Mouse (Mus musculus) left cerebral cortex, adult 2 months (tissue): ENCODE results near the gene Igsf9. TPM values are rescaled to one million over a fixed set of nuclear protein-coding genes. Genes with fewer than 3 reads are reported as not detected.
A peak's percentile ranks its signal among the peaks of the same experiment; 100 is the strongest.

Experiments used
- DNase-seq, 2 experiments: peaks; one replicate each; pipeline ENCODE4 v3.0.0; 2021 to 2022; ENCODE audit warnings: low spot score in 2 of 2, mixed read lengths in 1 of 2; ENCODE audit errors: extremely low spot score in 1 of 2
- H3K27ac ChIP-seq: fragments of 200-600 bp; 2 replicates; pipeline ENCODE4 v1.8.1; 2022
- H3K4me3 ChIP-seq: fragments of 200-600 bp; 2 replicates; pipeline ENCODE4 v1.8.1; 2022
- CTCF ChIP-seq: fragments of 200-600 bp; IDR thresholded peaks from 2 replicates; pipeline ENCODE4 v1.8.1; 2022; ENCODE audit warnings: antibody characterized with exemption, mild to moderate bottlenecking, moderate library complexity
- intact Hi-C: fragments of 180-260 bp; cut with DNase I; formaldehyde crosslinking; loops from one replicate; pipeline ENCODE4 v1.15.1; 2025
- total RNA-seq, 2 experiments: library from RNA; stranded (reverse); gene quantifications; 2 replicates each; pipeline ENCODE4 v1.2.3; 2021

Gene Igsf9
- total RNA-seq, 2 experiments from 2014 or later: 12.5 to 12.8 TPM

- H3K4me3 ChIP-seq: 0 out of 2 replicates have a peak overlapping the region, but pooled peaks have one; percentile 2
- no peak for TF ChIP-seq CTCF
- DNase-seq: no peak
- intact Hi-C loops: no loop called here
- H3K27ac ChIP-seq: no peak overlapping the region
Observed at GRCm38 (mm10) chr1:172526380-172527081, 44.9 kb downstream of the Igsf9 start.

- intact Hi-C loops: no loop called here
- DNase-seq: no peak
- no peak for TF ChIP-seq CTCF
Observed at GRCm38 (mm10) chr1:172527431-172527830, 45.8 kb downstream of the Igsf9 start.

GRCm38 (mm10) chr1:172528701-172529100, 47.1 kb downstream of the Igsf9 start:
- TF ChIP-seq CTCF: peak; percentile 98
- no peak overlapping the region for H3K27ac ChIP-seq
- DNase-seq: peak; percentile 81 to 88
- H3K4me3 ChIP-seq: no peak overlapping the region
- intact Hi-C loops: loop anchor here (1.0 to 2.0 kb wide), 4 partner anchors 34 to 870 kb away; no protein-coding TSS in a partner anchor

More at GRCm38 (mm10) chr1:172527431-172527830, 45.8 kb downstream of the Igsf9 start:
- Histone ChIP-seq H3K4me3 (no peak overlapping the region), H3K27ac (no peak overlapping the region)

- no peak for DNase-seq
- intact Hi-C loops: no loop called here
- Histone ChIP-seq H3K27ac (no peak overlapping the region), H3K4me3 (no peak overlapping the region)
- no peak for TF ChIP-seq CTCF
Observed at GRCm38 (mm10) chr1:172530544-172531220, 49.1 kb downstream of the Igsf9 start.

GRCm38 (mm10) chr1:172532551-172532950, 51.0 kb downstream of the Igsf9 start:
- intact Hi-C loops: no loop called here
- H3K27ac ChIP-seq: no peak overlapping the region
- no peak overlapping the region for H3K4me3 ChIP-seq
- no peak for DNase-seq
- no peak for TF ChIP-seq CTCF

GRCm38 (mm10) chr1:172535116-172535515, 53.5 kb downstream of the Igsf9 start:
- H3K27ac ChIP-seq: no peak overlapping the region
- no peak for DNase-seq
- H3K4me3 ChIP-seq: no peak overlapping the region
- no peak for TF ChIP-seq CTCF
- intact Hi-C loops: no loop called here

GRCm38 (mm10) chr1:172539827-172540226, 58.2 kb downstream of the Igsf9 start:
- DNase-seq: no peak
- Histone ChIP-seq H3K27ac (no peak overlapping the region), H3K4me3 (no peak overlapping the region)
- intact Hi-C loops: no loop called here
- TF ChIP-seq CTCF: no peak

- no peak for DNase-seq
- no peak overlapping the region for H3K4me3 ChIP-seq
- no peak overlapping the region for H3K27ac ChIP-seq
- no peak for TF ChIP-seq CTCF
- intact Hi-C loops: no loop called here
Observed at GRCm38 (mm10) chr1:172540283-172540820, 58.8 kb downstream of the Igsf9 start.

GRCm38 (mm10) chr1:172546062-172546461, 64.5 kb downstream of the Igsf9 start:
- H3K4me3 ChIP-seq: no peak overlapping the region
- intact Hi-C loops: no loop called here
- no peak for DNase-seq
- no peak for TF ChIP-seq CTCF
- no peak overlapping the region for H3K27ac ChIP-seq

Other genes with a start within 250 kb of the Igsf9 start
- not detected for gene Atp1a4, start 223.4 kb upstream of the Igsf9 start, total RNA-seq
- 100 to 1,000 TPM; 257 to 260 TPM for gene Igsf8, start 220.1 kb upstream of the Igsf9 start, total RNA-seq
- 100 to 1,000 TPM; 628 to 676 TPM for gene Atp1a2, start 183.7 kb upstream of the Igsf9 start, total RNA-seq
- 100 to 1,000 TPM; 137 to 138 TPM for gene Kcnj9, start 152.5 kb upstream of the Igsf9 start, total RNA-seq
- gene Kcnj10, start 140.6 kb upstream of the Igsf9 start, total RNA-seq: 100 to 1,000 TPM in 1 of 2 experiments, 10 to 100 TPM in 1; 86.5 to 108 TPM
- gene Pigm, start 105.2 kb upstream of the Igsf9 start, total RNA-seq: 1 to 10 TPM; 9.3 to 9.8 TPM
- under 1 TPM; 0.70 to 0.79 TPM for gene Slamf9, start 6.4 kb upstream of the Igsf9 start, total RNA-seq
- gene Tagln2, start 18.3 kb downstream of the Igsf9 start, total RNA-seq: 10 to 100 TPM in 1 of 2 experiments, 1 to 10 TPM in 1; 9.3 to 12.4 TPM
- 1 to 10 TPM; 4.5 to 5.2 TPM for gene Cfap45, start 39.0 kb downstream of the Igsf9 start, total RNA-seq
- gene Vsig8, start 74.2 kb downstream of the Igsf9 start, total RNA-seq: under 1 TPM; 0.23 to 0.26 TPM
- not detected for gene Slamf8, start 108.8 kb downstream of the Igsf9 start, total RNA-seq
- not detected for gene Fcrl6, start 120.8 kb downstream of the Igsf9 start, total RNA-seq
- 1 to 10 TPM; 4.4 to 5.7 TPM for gene Dusp23, start 151.2 kb downstream of the Igsf9 start, total RNA-seq
- not detected for gene Crp, start 216.3 kb downstream of the Igsf9 start, total RNA-seq